Mouse (Mus musculus) olfactory bulb, adult 2 months (tissue): ENCODE data around the gene Flt3. TPM values are rescaled to one million over a fixed set of nuclear protein-coding genes. Genes with fewer than 3 reads are reported as not detected.

Experiments
- H3K27ac ChIP-seq: fragments of 200-500 bp; 2 replicates; pipeline ENCODE4 v1.5.1; 2012; ENCODE audit warnings: low read depth, low read length; ENCODE audit not compliant: insufficient read depth
- H3K4me1 ChIP-seq: fragments of 200-500 bp; 2 replicates; pipeline ENCODE4 v1.6.1; 2012; ENCODE audit warnings: low read length; ENCODE audit not compliant: control insufficient read depth, insufficient read depth
- H3K4me3 ChIP-seq: fragments of 200-500 bp; 2 replicates; pipeline ENCODE4 v1.5.1; 2012; ENCODE audit warnings: mild to moderate bottlenecking, low read depth, low read length, moderate library complexity; ENCODE audit not compliant: insufficient read depth
- CTCF ChIP-seq: fragments of 200-500 bp; IDR thresholded peaks from 2 replicates; pipeline ENCODE4 v1.5.1; 2012; ENCODE audit warnings: low read depth, mild to moderate bottlenecking, low read length, moderate library complexity; ENCODE audit not compliant: insufficient read depth
- POLR2A ChIP-seq: fragments of 200-500 bp; IDR thresholded peaks from 2 replicates; pipeline ENCODE4 v1.6.1; 2012; ENCODE audit warnings: mild to moderate bottlenecking, low read depth, low read length, moderate library complexity; ENCODE audit not compliant: insufficient read depth
- WGBS: fragments of 180-500 bp; shearing (Covaris S2); methylation state at CpG from one replicate; pipeline ENCODE4 v1.1.7; 2018; 5-methylcytosine and 5-hydroxymethylcytosine counted together
- polyA plus RNA-seq: library from polyadenylated mRNA; stranded (reverse); fragments of >200 nt; gene quantifications from 2 replicates; pipeline ENCODE4 v1.2.4, GENCODE M21; 2012; ENCODE audit warnings: low replicate concordance; ENCODE audit not compliant: missing spikeins, insufficient read depth, insufficient read length

Flt3 gene
- polyA plus RNA-seq, 1 experiment = not detected

DNA sequence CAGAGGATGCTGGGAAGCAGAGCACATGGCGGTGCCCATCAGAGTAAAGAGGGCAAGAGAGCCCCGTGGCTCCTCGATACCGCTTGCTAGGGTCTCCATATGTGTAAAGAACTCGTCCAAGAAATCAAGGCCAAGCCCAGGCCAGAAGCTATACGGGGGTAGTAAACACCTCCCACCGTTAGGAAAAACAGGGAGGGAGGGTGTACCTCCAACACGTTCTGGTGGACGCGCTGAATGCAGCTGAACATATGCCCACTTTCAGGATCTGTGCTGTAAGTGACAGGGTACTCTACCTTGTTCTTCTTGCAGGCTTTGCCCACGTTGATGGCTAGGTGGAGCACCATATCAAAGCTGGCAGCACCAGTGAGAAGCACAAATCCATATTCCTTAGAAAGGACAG is 74.4 kb downstream of the Flt3 start:
- TF ChIP-seq CTCF (no peak), POLR2A (no peak)
- Histone ChIP-seq H3K4me3 (no peak overlapping the region), H3K27ac (no peak overlapping the region), H3K4me1 (no peaks in the 10 kb centered on the region)
- 76% methylated on average over 11 of the region's 11 CpGs for WGBS

DNA sequence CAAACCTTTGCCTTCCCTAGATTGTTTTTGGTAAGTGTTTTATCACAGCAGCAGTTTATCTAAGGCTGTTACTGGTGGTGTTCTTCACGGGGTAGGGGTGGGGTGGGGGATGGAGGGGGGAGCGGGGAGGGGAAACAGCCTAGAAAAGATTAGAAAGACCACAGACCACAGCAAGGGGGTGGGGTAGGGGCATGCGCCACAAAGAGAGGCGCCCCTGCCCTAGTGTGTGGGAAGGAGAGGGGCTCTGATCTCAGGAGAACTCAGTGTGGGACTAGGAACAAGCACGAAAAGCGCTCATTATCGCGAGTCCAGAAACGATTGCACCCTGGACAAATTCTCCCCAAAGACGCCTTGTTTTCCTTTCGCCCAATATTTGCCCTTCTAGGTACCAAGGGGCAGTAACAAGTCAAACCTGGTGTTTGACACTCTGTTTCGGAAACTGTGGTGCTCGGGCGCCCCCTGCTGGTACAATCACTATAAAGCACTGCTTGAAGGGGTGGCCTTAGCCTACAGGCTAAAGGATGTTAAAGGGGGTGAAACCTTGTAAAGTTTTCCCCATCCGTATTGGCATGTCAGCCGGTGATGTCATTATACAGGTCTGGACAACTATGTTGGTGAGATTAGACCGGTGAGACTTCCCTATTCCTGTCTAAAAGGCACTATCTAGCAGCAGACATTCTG is 76.9 kb downstream of the Flt3 start:
- 22% methylated on average over 17 of the region's 17 CpGs for WGBS

DNA sequence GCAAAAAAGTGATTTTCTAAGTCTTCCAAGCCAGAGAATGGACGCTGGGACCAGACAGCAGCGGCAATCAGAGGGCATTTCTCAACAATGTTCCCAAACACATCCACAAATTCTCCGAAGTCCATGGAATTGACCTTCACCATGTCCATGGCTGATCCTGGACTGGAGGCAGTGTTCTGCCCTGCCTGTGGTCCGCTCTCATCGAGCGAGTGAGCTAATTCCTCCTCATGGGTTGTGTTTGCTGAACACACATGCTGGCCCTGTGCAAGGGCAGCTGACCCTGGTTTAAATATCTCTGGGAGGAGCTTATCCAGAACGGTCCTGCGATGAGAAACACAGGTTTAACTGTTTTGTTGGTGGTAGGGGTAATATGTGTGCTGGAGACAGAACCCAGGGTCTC is 78.1 kb downstream of the Flt3 start, which contains the start of gene Urad:
Gene Urad, minus strand, starts transcription at position 258 of the 400 bp plus-strand sequence.
- Histone ChIP-seq H3K4me3 (no peak within 1 kb of the TSS), H3K27ac (no peak within 1 kb of the TSS), H3K4me1 (no peaks in the 10 kb centered on the region)
- TF ChIP-seq POLR2A = no peak
- TF ChIP-seq CTCF = no peak
- 81% methylated on average over 8 of the region's 8 CpGs for WGBS

More for the DNA sequence above, 76.9 kb downstream of the Flt3 start:
- no peaks in the 10 kb centered on the region for H3K4me1 ChIP-seq
- H3K4me3 ChIP-seq = no peak overlapping the region
- H3K27ac ChIP-seq = no peak overlapping the region
- peak; percentile 41; the same call in 1 of the 2 replicates for TF ChIP-seq CTCF
- TF ChIP-seq POLR2A = no peak

- TF ChIP-seq POLR2A (no peak), CTCF (no peak)
- H3K27ac ChIP-seq = no peak overlapping the region
- no peak overlapping the region for H3K4me3 ChIP-seq
- H3K4me1 ChIP-seq = no peaks in the 10 kb centered on the region
Observed at GRCm38 (mm10) chr5:147319653-147320052, 80.6 kb downstream of the Flt3 start.

GRCm38 (mm10) chr5:147317991-147318390 is 82.3 kb downstream of the Flt3 start:
- Histone ChIP-seq H3K4me3 (no peak overlapping the region), H3K27ac (no peak overlapping the region), H3K4me1 (no peaks in the 10 kb centered on the region)
- TF ChIP-seq CTCF = no peak
- no peak for TF ChIP-seq POLR2A
- WGBS = 15% methylated on average over 7 of the region's 7 CpGs

GRCm38 (mm10) chr5:147317321-147317720 is 83.0 kb downstream of the Flt3 start:
- TF ChIP-seq POLR2A (no peak), CTCF (no peak)
- Histone ChIP-seq H3K4me1 (no peaks in the 10 kb centered on the region), H3K4me3 (no peak overlapping the region), H3K27ac (no peak overlapping the region)
- WGBS = 3% methylated on average over 7 of the region's 7 CpGs

DNA sequence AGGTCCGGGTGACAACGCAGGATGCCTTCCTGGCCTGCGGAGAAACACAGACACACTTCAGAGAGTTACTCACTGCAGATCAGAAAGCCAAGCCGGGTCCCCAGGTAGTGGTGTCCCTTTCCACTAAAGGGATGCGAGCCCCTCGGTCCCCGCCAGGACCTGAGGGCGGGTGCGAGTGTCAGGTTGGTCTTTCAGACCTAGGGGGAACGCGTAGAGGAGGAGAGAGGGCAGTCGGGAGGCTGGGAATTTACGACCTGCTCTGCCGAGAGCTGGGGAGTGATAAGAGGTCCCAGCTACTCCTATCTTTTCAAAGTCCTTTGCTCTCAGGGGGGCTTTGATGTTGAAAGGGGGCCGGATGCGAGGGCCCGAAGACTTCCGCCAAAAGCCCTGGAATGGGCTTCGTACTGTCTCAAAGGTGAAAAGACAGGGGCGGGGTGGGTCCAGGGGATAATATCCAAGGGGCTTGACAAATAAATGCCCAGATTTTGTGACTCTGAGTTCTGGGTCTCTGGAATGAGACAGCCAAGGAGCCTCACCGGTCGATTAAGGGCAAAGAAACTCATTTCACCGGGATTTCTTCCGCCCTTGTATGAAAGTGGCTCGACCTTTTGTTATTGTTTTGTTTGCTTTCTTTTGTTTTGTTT is 84.7 kb downstream of the Flt3 start:
- Histone ChIP-seq H3K4me3 (no peak overlapping the region), H3K27ac (no peak overlapping the region), H3K4me1 (no peaks in the 10 kb centered on the region)
- no peak for TF ChIP-seq POLR2A
- TF ChIP-seq CTCF = no peak
- whole genome bisulfite sequencing = 4% methylated on average over 25 of the region's 25 CpGs

DNA sequence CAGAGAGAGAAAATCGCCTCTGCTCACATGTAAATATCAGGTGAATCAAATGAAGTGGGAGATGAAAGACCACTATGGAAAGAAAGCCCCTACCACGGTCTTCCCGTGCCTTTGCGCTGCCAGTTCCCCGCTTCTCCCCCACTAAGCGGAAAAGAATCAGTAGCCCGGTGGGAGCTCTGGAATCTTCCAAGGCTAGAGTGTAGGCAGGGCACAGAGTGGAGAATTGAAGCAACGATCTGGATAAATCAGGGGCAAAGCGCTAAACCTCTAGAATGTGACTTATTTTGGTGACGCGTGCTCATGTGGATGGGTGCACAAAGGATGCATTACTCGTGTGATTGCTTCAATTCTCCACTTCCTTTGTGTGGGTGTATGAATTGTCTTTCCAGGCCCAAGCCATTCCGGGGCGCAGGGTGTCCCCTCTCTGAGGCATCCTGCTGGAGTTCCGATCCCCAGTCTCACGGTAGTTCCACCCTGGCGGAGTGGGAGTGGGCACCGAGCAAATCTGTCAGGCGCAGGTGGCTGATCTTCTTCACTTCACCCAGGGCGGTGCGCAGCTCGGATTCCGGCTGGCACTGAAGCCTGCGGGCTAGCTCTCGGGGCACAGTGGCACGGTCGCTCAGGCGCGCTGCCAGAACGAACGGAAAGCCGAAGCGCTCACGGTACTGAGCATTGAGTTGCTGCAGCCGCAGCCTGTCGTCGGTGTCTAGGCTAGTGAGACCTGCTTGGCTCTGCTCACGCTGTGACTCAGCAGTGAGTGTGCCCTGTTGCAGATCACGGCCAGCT is 85.5 kb downstream of the Flt3 start:
- TF ChIP-seq CTCF (no peak), POLR2A (no peak)
- H3K27ac ChIP-seq = no peak overlapping the region
- no peak overlapping the region for H3K4me3 ChIP-seq
- H3K4me1 ChIP-seq = no peaks in the 10 kb centered on the region
- WGBS = 1% methylated on average over 39 of the region's 39 CpGs

DNA sequence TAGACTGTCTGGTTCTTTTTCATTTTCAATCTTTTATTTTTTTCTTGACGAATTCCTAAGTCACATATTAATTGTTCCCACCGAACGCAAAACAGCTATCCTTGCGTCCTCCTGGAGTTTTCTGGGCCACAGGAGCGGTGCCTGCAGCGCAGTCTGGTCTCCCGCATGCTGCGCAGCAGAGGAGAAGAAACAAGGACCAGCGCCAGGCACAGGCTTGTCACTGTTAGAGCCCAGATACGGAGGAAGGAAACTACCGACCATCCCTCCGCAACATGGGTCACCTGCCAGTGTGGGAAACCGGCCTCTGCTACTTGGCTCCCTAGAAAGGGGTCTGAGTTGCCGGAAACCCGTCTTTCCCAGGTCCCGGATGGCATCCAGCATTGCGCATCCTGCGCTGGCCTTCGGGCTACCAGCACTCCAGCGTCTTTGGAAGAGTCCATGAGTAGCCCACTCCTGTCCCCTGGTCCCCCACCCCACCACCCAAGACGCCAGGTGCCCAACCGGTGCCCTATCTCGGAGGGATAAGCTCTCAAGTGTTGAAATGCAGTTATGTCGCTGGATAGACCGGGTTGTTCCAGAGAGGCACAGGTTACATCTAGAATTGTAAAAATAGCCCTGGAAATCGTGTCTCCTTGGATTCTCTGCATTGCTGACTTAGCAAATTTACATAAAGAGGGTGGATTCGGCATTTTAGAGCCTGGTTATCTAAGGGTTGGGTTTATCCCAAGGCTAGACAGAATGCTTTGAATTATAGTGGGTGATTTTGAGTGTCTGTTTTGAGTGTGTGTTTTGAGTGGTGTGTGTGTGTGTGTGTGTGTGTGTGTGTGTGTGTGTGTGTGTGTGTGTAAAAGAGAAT is 87.2 kb downstream of the Flt3 start:
- no peak overlapping the region for H3K27ac ChIP-seq
- 3% methylated on average over 27 of the region's 27 CpGs for whole genome bisulfite sequencing
- H3K4me3 ChIP-seq = no peak overlapping the region
- no peaks in the 10 kb centered on the region for H3K4me1 ChIP-seq
- TF ChIP-seq CTCF (no peak), POLR2A (no peak)
